ENCODE assay signal across 9 mouse cellular contexts in the genomic region with DNA sequence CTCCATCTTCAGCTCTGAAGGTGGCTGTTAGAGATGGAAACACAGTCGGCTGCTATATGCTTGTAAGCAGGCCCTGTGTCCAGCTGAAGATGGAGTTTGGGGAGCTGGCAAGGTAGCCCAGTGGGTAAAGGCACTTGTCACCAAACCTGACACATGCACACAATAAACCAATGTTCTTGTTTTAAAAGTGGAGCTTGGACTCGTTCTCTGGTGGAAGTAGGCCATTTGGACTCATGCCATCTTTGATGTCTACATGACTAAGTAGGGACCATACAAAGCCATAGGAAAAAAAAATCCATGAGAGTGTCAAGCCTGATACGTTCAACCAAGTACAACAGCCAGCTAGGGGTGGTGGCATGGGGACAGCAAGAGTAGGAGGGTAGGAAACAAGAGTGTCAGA. TPM values are rescaled to one million over a fixed set of nuclear protein-coding genes. Genes with fewer than 3 reads are reported as not detected.
DNase-seq lines count a peak whose midpoint lies in the region; ATAC-seq and TF ChIP-seq lines count a peak whose summit lies in the region.
"Had no signal": no experiment of that assay in that cellular context is flagged by ENCODE, and none has a peak within 500 bp of the region (broad histone marks: within the 10 kb centered on the region; RNA-seq: fewer than 3 reads in every experiment).

No protein-coding gene starts in this region.

- H3K27ac ChIP-seq in kidney, adult 2 months (ENCODE audit: insufficient read depth, low read depth, low read length), result no peak overlapping the region
- no peak overlapping the region for H3K27ac ChIP-seq in kidney, embryonic 15.5 days
- no peak overlapping the region for H3K27ac ChIP-seq in midbrain, postnatal 0 days (ENCODE audit: low read depth, low read length)
- no peak overlapping the region; the same call in 1 of the 2 replicates for H3K27ac ChIP-seq in midbrain, embryonic 10.5 days (replicated peaks)
- 0 out of 2 replicates have a peak overlapping the region, but pooled peaks have one; percentile 22 for H3K27ac ChIP-seq in neural tube, embryonic 14.5 days (ENCODE audit: low read depth, low read length)
- no peak overlapping the region for H3K27ac ChIP-seq in stomach, postnatal 0 days (replicated peaks)
- H3K27ac ChIP-seq: midbrain, embryonic 12.5 days had no signal

- H3K4me3 ChIP-seq in kidney, adult 2 months (ENCODE audit: insufficient read depth, low read depth, low read length), result no peak overlapping the region
- no peak overlapping the region for H3K4me3 ChIP-seq in kidney, embryonic 15.5 days (replicated peaks)
- H3K4me3 ChIP-seq in midbrain, postnatal 0 days (ENCODE audit: low read depth, low read length), result no peak overlapping the region
- no peak overlapping the region for H3K4me3 ChIP-seq in midbrain, embryonic 10.5 days
- no peak overlapping the region for H3K4me3 ChIP-seq in neural tube, embryonic 14.5 days (ENCODE audit: low read depth, low read length)
- no peak overlapping the region for H3K4me3 ChIP-seq in stomach, postnatal 0 days (ENCODE audit: low read depth, low read length)
- H3K4me3 ChIP-seq: midbrain, embryonic 12.5 days had no signal

- no peaks in the 10 kb centered on the region for H3K4me1 ChIP-seq in kidney, adult 2 months (ENCODE audit: control insufficient read depth, insufficient read depth, low read length)
- H3K4me1 ChIP-seq in kidney, embryonic 15.5 days, result 0 out of 2 replicates have a peak, but pooled peaks cover 6% of the 10 kb centered on the region
- H3K4me1 ChIP-seq in midbrain, postnatal 0 days (ENCODE audit: insufficient read depth, low read length), result no peaks in the 10 kb centered on the region
- peaks cover 19% of the 10 kb centered on the region for H3K4me1 ChIP-seq in midbrain, embryonic 10.5 days
- H3K4me1 ChIP-seq in neural tube, embryonic 14.5 days (ENCODE audit: control insufficient read depth, insufficient read depth, low read length), result no peaks in the 10 kb centered on the region
- H3K4me1 ChIP-seq in stomach, postnatal 0 days (replicated peaks; ENCODE audit: control insufficient read depth, insufficient read depth), result no peaks in the 10 kb centered on the region

- TF ChIP-seq POLR2A in kidney, adult 2 months (IDR thresholded peaks at IDR 0.05; ENCODE audit: low read depth, low read length), result no peak

- WGBS in kidney, adult 2 months, result 36% methylated on average over 3 of the region's 3 CpGs
- 67% methylated on average over 3 of the region's 3 CpGs for WGBS in kidney, embryonic 15.5 days
- WGBS in midbrain, postnatal 0 days, result 59% methylated on average over 3 of the region's 3 CpGs
- WGBS in midbrain, embryonic 10.5 days, result 83% methylated on average over 3 of the region's 3 CpGs
- WGBS in neural tube, embryonic 14.5 days, result 59% methylated on average over 3 of the region's 3 CpGs
- WGBS in stomach, postnatal 0 days, result 27% methylated on average over 3 of the region's 3 CpGs

- no peak for ATAC-seq in kidney, embryonic 15.5 days (replicated peaks; ENCODE audit: low FRiP score)
- no peak for ATAC-seq in midbrain, postnatal 0 days (ENCODE audit: low FRiP score)
- ATAC-seq in neural tube, embryonic 14.5 days (ENCODE audit: low read depth), result no peak
- ATAC-seq in stomach, postnatal 0 days (ENCODE audit: low FRiP score, low TSS enrichment), result no peak

- DNase-seq in kidney, adult 2 months, result peak; percentile 8
- peak; percentile 50 for DNase-seq in midbrain, postnatal 0 days (ENCODE audit: low spot score)
- DNase-seq in midbrain, embryonic 10.5 days (ENCODE audit: low spot score), result no peak
- peak; percentile 15 to 24 for DNase-seq in cerebellum, postnatal 25 days
- no peak for DNase-seq in thymus, postnatal 0 days (ENCODE audit: low spot score)
- DNase-seq in stomach, postnatal 0 days (ENCODE audit: low spot score), result no peak

- no peaks in the 10 kb centered on the region for H3K9me3 ChIP-seq in kidney, embryonic 15.5 days (replicated peaks)
- no peaks in the 10 kb centered on the region for H3K9me3 ChIP-seq in midbrain, postnatal 0 days (ENCODE audit: low read length)
- H3K9me3 ChIP-seq in midbrain, embryonic 10.5 days (replicated peaks), result no peaks in the 10 kb centered on the region
- H3K9me3 ChIP-seq in neural tube, embryonic 14.5 days (ENCODE audit: control insufficient read depth, low read length), result no peaks in the 10 kb centered on the region
- H3K9me3 ChIP-seq in stomach, postnatal 0 days (ENCODE audit: control insufficient read depth, low read length), result no peaks in the 10 kb centered on the region
- H3K9me3 ChIP-seq: midbrain, embryonic 12.5 days had no signal

- TF ChIP-seq CTCF in kidney, adult 2 months (conservative IDR thresholded peaks at IDR 0.05; ENCODE audit: insufficient read depth, insufficient read length, low read depth, low read length), result no peak
- no peak for TF ChIP-seq CTCF in midbrain, postnatal 0 days (IDR thresholded peaks at IDR 0.05)
- no peak for TF ChIP-seq CTCF in stomach, postnatal 0 days (IDR thresholded peaks at IDR 0.05; ENCODE audit: low read depth)

- no peak overlapping the region for H3K9ac ChIP-seq in kidney, embryonic 15.5 days
- H3K9ac ChIP-seq in midbrain, postnatal 0 days (replicated peaks; ENCODE audit: low read length, poor library complexity, severe bottlenecking), result no peak overlapping the region
- no peak overlapping the region for H3K9ac ChIP-seq in neural tube, embryonic 14.5 days (replicated peaks; ENCODE audit: low read depth, low read length)
- no peak overlapping the region for H3K9ac ChIP-seq in stomach, postnatal 0 days (ENCODE audit: low read length)
- H3K9ac ChIP-seq: midbrain, embryonic 12.5 days had no signal

- no peak overlapping the region for H3K4me2 ChIP-seq in kidney, embryonic 15.5 days
- no peak overlapping the region for H3K4me2 ChIP-seq in midbrain, postnatal 0 days (ENCODE audit: low read depth, low read length, poor library complexity, severe bottlenecking)
- H3K4me2 ChIP-seq in neural tube, embryonic 14.5 days (ENCODE audit: low read depth, low read length), result no peak overlapping the region
- H3K4me2 ChIP-seq in stomach, postnatal 0 days (replicated peaks; ENCODE audit: low read depth), result no peak overlapping the region

- no peaks in the 10 kb centered on the region for H3K36me3 ChIP-seq in kidney, adult 2 months (ENCODE audit: control insufficient read depth, insufficient read depth, low read length)
- no peaks in the 10 kb centered on the region for H3K36me3 ChIP-seq in kidney, embryonic 15.5 days
- no peaks in the 10 kb centered on the region for H3K36me3 ChIP-seq in midbrain, postnatal 0 days (ENCODE audit: insufficient read depth, low read length)
- 0 out of 2 replicates have a peak, but pooled peaks cover 2% of the 10 kb centered on the region for H3K36me3 ChIP-seq in midbrain, embryonic 10.5 days
- H3K36me3 ChIP-seq in neural tube, embryonic 14.5 days (ENCODE audit: control insufficient read depth, insufficient read depth, low read length), result no peaks in the 10 kb centered on the region
- H3K36me3 ChIP-seq in stomach, postnatal 0 days (ENCODE audit: control insufficient read depth, insufficient read depth, low read length), result no peaks in the 10 kb centered on the region
- H3K36me3 ChIP-seq: midbrain, embryonic 12.5 days had no signal

- no peaks in the 10 kb centered on the region for H3K27me3 ChIP-seq in kidney, adult 2 months (replicated peaks; ENCODE audit: control insufficient read depth, insufficient read depth, low read length)
- peaks cover 7% of the 10 kb centered on the region; the same call in 1 of the 2 replicates for H3K27me3 ChIP-seq in kidney, embryonic 15.5 days
- no peaks in the 10 kb centered on the region for H3K27me3 ChIP-seq in midbrain, postnatal 0 days (ENCODE audit: insufficient read depth, low read length)
- peaks cover 67% of the 10 kb centered on the region for H3K27me3 ChIP-seq in midbrain, embryonic 10.5 days (ENCODE audit: low read depth, poor library complexity, severe bottlenecking)
- H3K27me3 ChIP-seq in neural tube, embryonic 14.5 days (ENCODE audit: control insufficient read depth, insufficient read depth, low read length), result no peaks in the 10 kb centered on the region
- H3K27me3 ChIP-seq in stomach, postnatal 0 days (ENCODE audit: control insufficient read depth, insufficient read depth, low read length), result no peaks in the 10 kb centered on the region

- TF ChIP-seq EP300 in stomach, postnatal 0 days (optimal IDR thresholded peaks at IDR 0.05), result no peak

RNA-seq across cellular contexts. Expression of a gene that starts 2.4 kb away (rescaled TPM):
- polyA plus RNA-seq in kidney, adult 2 months (2012; rRNA removed), result 7.7 and 8.0 TPM in 2 replicates
- polyA plus RNA-seq in kidney, embryonic 15.5 days (2015; fragmentation: Nextera tagmentation; extraction: Ambion mirVana), result 12.2 and 15.6 TPM in 2 replicates
- 7.6 TPM in 2 replicates for total RNA-seq in midbrain, postnatal 0 days (2014; rRNA removed)
- polyA plus RNA-seq in midbrain, postnatal 0 days (2015; fragmentation: Nextera tagmentation; extraction: Ambion mirVana), result 6.2 and 6.5 TPM in 2 replicates
- polyA plus RNA-seq in midbrain, embryonic 10.5 days (2016; fragmentation: Nextera tagmentation; extraction: Ambion mirVana), result 17.7 and 19.6 TPM in 2 replicates
- 7.8 and 8.0 TPM in 2 replicates for polyA plus RNA-seq in neural tube, embryonic 14.5 days (2014; fragmentation: Nextera tagmentation; extraction: Ambion mirVana)
- polyA plus RNA-seq in thymus, postnatal 0 days (2015; fragmentation: Nextera tagmentation; extraction: Ambion mirVana), result 10.3 and 11.5 TPM in 2 replicates
- 4.0 and 4.2 TPM in 2 replicates for polyA plus RNA-seq in stomach, postnatal 0 days (2015; fragmentation: Nextera tagmentation; extraction: Ambion mirVana)

Comparison
In these comparisons a context has a peak if more than half of its experiments do, and no peak if none do; other contexts are left out.
1. DNase-seq: peak in kidney, adult 2 months (single experiment), midbrain, postnatal 0 days (single experiment) and cerebellum, postnatal 25 days (2 of 2); none in midbrain, embryonic 10.5 days (single experiment), thymus, postnatal 0 days (single experiment) and stomach, postnatal 0 days (single experiment).